Mouse (Mus musculus) G1E (cell line): Measurements from ENCODE around the gene Saa2. TPM values are rescaled to one million over a fixed set of nuclear protein-coding genes. Genes with fewer than 3 reads are reported as not detected.

Source experiments
- ATAC-seq: 2 replicates; pipeline ENCODE4 v1.8.0; 2016; ENCODE audit warnings: mild to moderate bottlenecking; ENCODE audit not compliant: insufficient number of reproducible peaks, poor library complexity, low FRiP score, severe bottlenecking; ENCODE audit errors: extremely low read depth
- DNase-seq: peaks from one replicate; pipeline ENCODE4 v3.0.0; 2012; ENCODE audit warnings: low spot score
- H3K27me3 ChIP-seq: 2 replicates; pipeline ENCODE4 v1.6.1; 2012; ENCODE audit warnings: mild to moderate bottlenecking, low read length, inconsistent platforms; ENCODE audit not compliant: insufficient read depth
- H3K36me3 ChIP-seq: replicated peaks from 2 replicates; pipeline ENCODE3; 2012; ENCODE audit warnings: mild to moderate bottlenecking, inconsistent platforms
- H3K4me1 ChIP-seq: 2 replicates; pipeline ENCODE4 v1.6.1; 2012; ENCODE audit warnings: low read depth, low read length, inconsistent platforms, mixed read lengths; ENCODE audit not compliant: insufficient read depth
- H3K4me3 ChIP-seq: 2 replicates; pipeline ENCODE4 v1.5.1; 2012; ENCODE audit warnings: low read depth, mild to moderate bottlenecking, inconsistent platforms, low read length, moderate library complexity, mixed read lengths
- H3K9me3 ChIP-seq: replicated peaks from 2 replicates; pipeline ENCODE4 v1.6.1; 2012; ENCODE audit warnings: inconsistent platforms
- CTCF ChIP-seq: IDR thresholded peaks from 2 replicates; pipeline ENCODE4 v1.5.1; 2012; ENCODE audit warnings: low read depth, low read length, inconsistent platforms, mixed read lengths
- GATA1 ChIP-seq: IDR thresholded peaks from 2 replicates; pipeline ENCODE4 v1.6.1; 2012; ENCODE audit warnings: borderline replicate concordance, low read length, inconsistent platforms, mixed read lengths
- GATA2 ChIP-seq: IDR thresholded peaks from 2 replicates; pipeline ENCODE4 v1.6.1; 2012; ENCODE audit warnings: low read depth, low read length, inconsistent platforms, borderline replicate concordance
- POLR2AphosphoS5 ChIP-seq: IDR thresholded peaks from 2 replicates; pipeline ENCODE4 v1.6.1; 2012; ENCODE audit warnings: low read depth, low read length, inconsistent platforms; ENCODE audit not compliant: insufficient replicate concordance
- TAL1 ChIP-seq: conservative IDR thresholded peaks from 2 replicates; pipeline ENCODE4 v1.6.1; 2012; ENCODE audit warnings: low read depth, low read length, inconsistent platforms, mixed read lengths
- polyA plus RNA-seq: library from polyadenylated mRNA; stranded (reverse); fragments of >175 nt; gene quantifications from 2 replicates; pipeline ENCODE4 v1.2.3, GENCODE M21; 2012
- total RNA-seq, 2 experiments: library from RNA; stranded (forward) in 1 of 2; stranded (reverse) in 1 of 2; fragments of 200-1000 nt in 1 of 2; fragments of >200 nt in 1 of 2; fragmentation: Nextera tagmentation in 1 of 2; gene quantifications; 2 replicates each; pipeline ENCODE4 v1.2.3; 2014 to 2017

Saa2 gene
- total and polyA plus RNA-seq, 3 experiments: not detected

GRCm38 (mm10) chr7:46793871-46794270 lies 42.3 kb downstream of the Saa2 start:
- Histone ChIP-seq H3K36me3 (peaks cover 45% of the 10 kb centered on the region), H3K9me3 (no peaks in the 10 kb centered on the region), H3K27me3 (no peaks in the 10 kb centered on the region), H3K4me1 (peaks cover 32% of the 10 kb centered on the region), H3K4me3 (no peak overlapping the region)
- no peak for TF ChIP-seq CTCF
- TF ChIP-seq POLR2AphosphoS5: no peak
- TF ChIP-seq GATA2: no peak
- TF ChIP-seq TAL1: no peak
- no peak for TF ChIP-seq GATA1
- DNase-seq: no peak
- no peak for ATAC-seq

- H3K9me3 ChIP-seq: no peaks in the 10 kb centered on the region
- ATAC-seq: peak; percentile 92
- H3K4me1 ChIP-seq: peaks cover 40% of the 10 kb centered on the region
- TF ChIP-seq GATA2 (no peak), GATA1 (no peak), CTCF (no peak), POLR2AphosphoS5 (no peak), TAL1 (no peak)
- H3K27me3 ChIP-seq: no peaks in the 10 kb centered on the region
- peak within 1 kb of the TSS; percentile 86 for H3K4me3 ChIP-seq
- DNase-seq: peak; percentile 88
- H3K36me3 ChIP-seq: peaks cover 45% of the 10 kb centered on the region
Measured at GRCm38 (mm10) chr7:46795287-46796205, 44.0 kb downstream of the Saa2 start, which contains the start of the genes Hps5 and Gtf2h1. Gene Hps5 (minus strand): TSS chr7:46796064. Gene Gtf2h1 (plus strand): TSS chr7:46796103.

- Histone ChIP-seq H3K4me1 (peaks cover 43% of the 10 kb centered on the region), H3K27me3 (no peaks in the 10 kb centered on the region), H3K36me3 (peaks cover 44% of the 10 kb centered on the region), H3K9me3 (no peaks in the 10 kb centered on the region), H3K4me3 (peak overlapping the region; percentile 86)
- DNase-seq (no peak), ATAC-seq (no peak)
- TF ChIP-seq TAL1 (no peak), GATA1 (no peak)
Measured at GRCm38 (mm10) chr7:46796206-46796679, 44.7 kb downstream of the Saa2 start.

- ATAC-seq (no peak), DNase-seq (no peak)
- TF ChIP-seq GATA1: no peak
- no peak for TF ChIP-seq TAL1
- TF ChIP-seq GATA2: no peak
- no peak for TF ChIP-seq POLR2AphosphoS5
- no peak for TF ChIP-seq CTCF
- H3K36me3 ChIP-seq: peaks cover 44% of the 10 kb centered on the region
- no peaks in the 10 kb centered on the region for H3K9me3 ChIP-seq
- peak overlapping the region; percentile 86 for H3K4me3 ChIP-seq
- H3K27me3 ChIP-seq: no peaks in the 10 kb centered on the region
- peaks cover 44% of the 10 kb centered on the region for H3K4me1 ChIP-seq
Measured at GRCm38 (mm10) chr7:46796779-46797178, 45.2 kb downstream of the Saa2 start.

Other genes with a start within 250 kb of the Saa2 start
- 13.0 and 14.9 TPM in 2 replicates for gene Sergef, start 112.0 kb upstream of the Saa2 start, total RNA-seq (2014; fragmentation: Nextera tagmentation)
- 36.2 and 36.5 TPM in 2 replicates for gene Sergef, start 112.0 kb upstream of the Saa2 start, total RNA-seq (2017)
- gene Sergef, start 112.0 kb upstream of the Saa2 start, polyA plus RNA-seq: 9.5 and 10.9 TPM in 2 replicates
- gene Tph1, start 79.3 kb upstream of the Saa2 start, total RNA-seq (2014; fragmentation: Nextera tagmentation): 171 and 201 TPM in 2 replicates
- gene Tph1, start 79.3 kb upstream of the Saa2 start, total RNA-seq (2017): 386 and 387 TPM in 2 replicates
- gene Tph1, start 79.3 kb upstream of the Saa2 start, polyA plus RNA-seq: 2.1 and 3.6 TPM in 2 replicates
- gene Saal1, start 41.1 kb upstream of the Saa2 start, total RNA-seq (2014; fragmentation: Nextera tagmentation): 34.4 and 48.6 TPM in 2 replicates
- 23.9 and 28.1 TPM in 2 replicates for gene Saal1, start 41.1 kb upstream of the Saa2 start, total RNA-seq (2017)
- 4.4 and 4.6 TPM in 2 replicates for gene Saal1, start 41.1 kb upstream of the Saa2 start, polyA plus RNA-seq
- gene Saa3, start 36.1 kb upstream of the Saa2 start, total RNA-seq (2014; fragmentation: Nextera tagmentation): not detected in 2 replicates
- 1.0 TPM in 1 of 2 replicates, not detected in the other for gene Saa3, start 36.1 kb upstream of the Saa2 start, total RNA-seq (2017)
- gene Saa3, start 36.1 kb upstream of the Saa2 start, polyA plus RNA-seq: not detected in 2 replicates
- not detected in 2 replicates for gene Saa4, start 19.2 kb upstream of the Saa2 start, total RNA-seq (2014; fragmentation: Nextera tagmentation)
- not detected in 2 replicates for gene Saa4, start 19.2 kb upstream of the Saa2 start, total RNA-seq (2017)
- gene Saa4, start 19.2 kb upstream of the Saa2 start, polyA plus RNA-seq: not detected in 2 replicates
- not detected in 2 replicates for gene Saa1, start 8.8 kb upstream of the Saa2 start, total RNA-seq (2014; fragmentation: Nextera tagmentation)
- not detected in 2 replicates for gene Saa1, start 8.8 kb upstream of the Saa2 start, total RNA-seq (2017)
- gene Saa1, start 8.8 kb upstream of the Saa2 start, polyA plus RNA-seq: not detected in 2 replicates
- gene Hps5, start 44.3 kb downstream of the Saa2 start, total RNA-seq (2014; fragmentation: Nextera tagmentation): 20.4 and 30.4 TPM in 2 replicates
- 34.9 and 40.4 TPM in 2 replicates for gene Hps5, start 44.3 kb downstream of the Saa2 start, total RNA-seq (2017)
- gene Hps5, start 44.3 kb downstream of the Saa2 start, polyA plus RNA-seq: 2.1 and 2.7 TPM in 2 replicates
- gene Gtf2h1, start 44.3 kb downstream of the Saa2 start, total RNA-seq (2014; fragmentation: Nextera tagmentation): 189 and 225 TPM in 2 replicates
- gene Gtf2h1, start 44.3 kb downstream of the Saa2 start, total RNA-seq (2017): 275 and 302 TPM in 2 replicates
- gene Gtf2h1, start 44.3 kb downstream of the Saa2 start, polyA plus RNA-seq: 101 and 108 TPM in 2 replicates
- 2,069 and 2,225 TPM in 2 replicates for gene Ldha, start 89.7 kb downstream of the Saa2 start, total RNA-seq (2014; fragmentation: Nextera tagmentation)
- gene Ldha, start 89.7 kb downstream of the Saa2 start, total RNA-seq (2017): 1,859 and 1,927 TPM in 2 replicates
- gene Ldha, start 89.7 kb downstream of the Saa2 start, polyA plus RNA-seq: 2,214 and 2,274 TPM in 2 replicates
- not detected in 2 replicates for gene Ldhc, start 109.4 kb downstream of the Saa2 start, total RNA-seq (2014; fragmentation: Nextera tagmentation)
- not detected in 2 replicates for gene Ldhc, start 109.4 kb downstream of the Saa2 start, total RNA-seq (2017)
- not detected in 2 replicates for gene Ldhc, start 109.4 kb downstream of the Saa2 start, polyA plus RNA-seq
- gene Tsg101, start 168.2 kb downstream of the Saa2 start, total RNA-seq (2014; fragmentation: Nextera tagmentation): 166 and 220 TPM in 2 replicates
- gene Tsg101, start 168.2 kb downstream of the Saa2 start, total RNA-seq (2017): 39.9 and 42.9 TPM in 2 replicates
- 50.9 and 53.3 TPM in 2 replicates for gene Tsg101, start 168.2 kb downstream of the Saa2 start, polyA plus RNA-seq
- gene Uevld, start 206.7 kb downstream of the Saa2 start, total RNA-seq (2014; fragmentation: Nextera tagmentation): 14.5 and 18.1 TPM in 2 replicates
- 8.1 and 8.6 TPM in 2 replicates for gene Uevld, start 206.7 kb downstream of the Saa2 start, total RNA-seq (2017)
- gene Uevld, start 206.7 kb downstream of the Saa2 start, polyA plus RNA-seq: 0.11 and 0.18 TPM in 2 replicates
- not detected in 2 replicates for gene Gm9999, start 231.8 kb downstream of the Saa2 start, total RNA-seq (2014; fragmentation: Nextera tagmentation)
- 0.76 TPM in 1 of 2 replicates, not detected in the other for gene Gm9999, start 231.8 kb downstream of the Saa2 start, total RNA-seq (2017)
- gene Gm9999, start 231.8 kb downstream of the Saa2 start, polyA plus RNA-seq: not detected in 2 replicates